Mouse (Mus musculus) right cerebral cortex, postnatal 25 days (tissue): ENCODE data around the gene A230072I06Rik.

Experiments
- DNase-seq: peaks from one replicate; pipeline ENCODE4 v3.0.0; 2022

The A230072I06Rik gene

GRCm38 (mm10) chr8:12278663-12279312 is at the start of gene A230072I06Rik:
A230072I06Rik (plus strand) TSS chr8:12278819.
- peak; percentile 13 for DNase-seq

- DNase-seq: no peak
These were observed 44.6 kb upstream of the A230072I06Rik start for GRCm38 (mm10) chr8:12234039-12234438.

- no peak for DNase-seq
These were observed 39.8 kb upstream of the A230072I06Rik start for GRCm38 (mm10) chr8:12238775-12239174.

- DNase-seq: no peak
These were observed 38.5 kb upstream of the A230072I06Rik start for GRCm38 (mm10) chr8:12240143-12240542.

- no peak for DNase-seq
These were observed 34.9 kb upstream of the A230072I06Rik start for GRCm38 (mm10) chr8:12243746-12244145.

GRCm38 (mm10) chr8:12259890-12260289 is 18.7 kb upstream of the A230072I06Rik start:
- DNase-seq: no peak

- no peak for DNase-seq
These were observed 18.1 kb upstream of the A230072I06Rik start for GRCm38 (mm10) chr8:12260476-12261029.

GRCm38 (mm10) chr8:12261556-12261955 is 17.1 kb upstream of the A230072I06Rik start:
- DNase-seq: no peak

- no peak for DNase-seq
These were observed 13.6 kb upstream of the A230072I06Rik start for GRCm38 (mm10) chr8:12264996-12265395.

GRCm38 (mm10) chr8:12267863-12268262 is 10.8 kb upstream of the A230072I06Rik start:
- no peak for DNase-seq

GRCm38 (mm10) chr8:12268306-12268829 is 10.3 kb upstream of the A230072I06Rik start:
- DNase-seq: no peak

- no peak for DNase-seq
These were observed 1.0 kb downstream of the A230072I06Rik start for GRCm38 (mm10) chr8:12279482-12280192.

GRCm38 (mm10) chr8:12282128-12282527 is 3.5 kb downstream of the A230072I06Rik start:
- no peak for DNase-seq

GRCm38 (mm10) chr8:12290551-12290950 is 11.9 kb downstream of the A230072I06Rik start:
- DNase-seq: no peak

- DNase-seq: peak; percentile 16
These were observed 19.8 kb downstream of the A230072I06Rik start for GRCm38 (mm10) chr8:12298326-12298950.

- no peak for DNase-seq
These were observed 23.4 kb downstream of the A230072I06Rik start for GRCm38 (mm10) chr8:12301998-12302397.

- DNase-seq: no peak
These were observed 34.5 kb downstream of the A230072I06Rik start for GRCm38 (mm10) chr8:12312975-12313734.

GRCm38 (mm10) chr8:12314258-12314657 is 35.6 kb downstream of the A230072I06Rik start:
- DNase-seq: no peak

GRCm38 (mm10) chr8:12315177-12315576 is 36.6 kb downstream of the A230072I06Rik start:
- no peak for DNase-seq

GRCm38 (mm10) chr8:12319755-12320455 is 41.3 kb downstream of the A230072I06Rik start:
- DNase-seq: no peak

GRCm38 (mm10) chr8:12322071-12322470 is 43.5 kb downstream of the A230072I06Rik start:
- DNase-seq: no peak

GRCm38 (mm10) chr8:12323238-12323637 is 44.6 kb downstream of the A230072I06Rik start:
- DNase-seq: no peak
